Mouse (Mus musculus) induced T-regulatory cell, adult 2 months (primary cell): ENCODE results near the gene Snrnp48.
A peak's percentile ranks its signal among the peaks of the same experiment; 100 is the strongest.

ENCODE experiments used
- DNase-seq: peaks from one replicate; pipeline ENCODE4 v3.0.0-alpha.2; 2012; ENCODE audit warnings: low read depth

Gene Snrnp48

DNA sequence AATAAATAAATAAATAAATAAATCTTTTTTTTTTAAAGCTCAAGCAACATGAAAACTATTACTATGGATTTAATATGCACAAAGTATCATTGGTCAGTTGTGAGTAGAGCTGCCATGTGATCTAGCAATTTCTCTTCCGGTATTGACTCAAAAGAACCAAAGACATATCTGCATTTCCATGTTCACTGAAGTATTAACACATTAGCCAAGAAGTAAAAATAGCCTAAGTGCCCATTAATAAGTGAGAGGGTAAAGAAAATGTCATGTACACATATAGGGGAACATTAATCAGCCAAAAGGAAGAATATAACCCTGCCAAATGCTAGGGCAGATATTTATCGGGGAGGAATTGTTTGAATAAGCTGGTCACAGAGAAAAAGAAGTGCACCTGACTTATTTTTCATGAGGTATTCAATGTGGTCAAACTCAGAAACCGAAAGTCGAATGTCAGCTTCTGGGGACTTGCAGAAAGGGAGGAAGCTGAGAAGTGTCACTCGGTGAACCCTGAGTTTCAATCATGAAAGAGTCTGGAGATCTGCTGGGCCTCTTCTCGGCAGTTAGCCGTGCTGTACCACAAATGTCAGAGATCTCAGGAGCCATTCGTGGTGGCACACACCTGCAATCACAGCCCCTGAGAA, 64.4 kb downstream of the Snrnp48 start:
- peak; percentile 68 for DNase-seq

GRCm38 (mm10) chr13:38272624-38273023, 67.9 kb downstream of the Snrnp48 start:
- DNase-seq = no peak
